Mouse (Mus musculus) thymus, postnatal 4 days (tissue): ENCODE measurements around the gene Vmn1r57.
"Not testable (repeated sequence)": the region's sequence is repeated elsewhere in the genome, so short reads cannot be mapped to it uniquely, and the experiment has no call there.

Source experiments
- DNase-seq: peaks from one replicate; pipeline ENCODE4 v3.0.0; 2021

Vmn1r57 gene

DNA sequence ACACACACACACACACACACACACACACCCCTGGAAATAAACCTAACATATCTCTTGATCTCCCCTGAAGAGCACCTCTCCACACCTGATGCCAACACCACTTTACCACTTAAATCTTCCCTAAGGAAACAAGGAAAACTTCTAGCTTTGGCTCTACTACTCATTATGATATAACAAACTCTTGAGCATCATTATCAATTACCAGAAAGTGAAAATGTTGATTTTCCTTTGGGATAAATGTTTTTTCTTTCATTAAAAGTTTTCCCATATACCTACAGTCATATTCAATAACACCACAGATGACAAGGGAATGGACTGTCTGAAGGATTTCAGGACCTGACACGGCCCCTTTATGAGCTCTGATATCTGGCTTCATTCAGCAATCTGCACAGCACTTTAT is at the start of gene Vmn1r57:
Vmn1r57 (plus strand) TSS at position 301 of the 400 bp plus-strand sequence.
- not testable (repeated sequence) for DNase-seq

GRCm38 (mm10) chr7:5196647-5197046 is 21.6 kb upstream of the Vmn1r57 start, which contains the start of gene Vmn1r56:
Gene Vmn1r56 (minus strand): TSS chr7:5196747.
- DNase-seq = not testable (repeated sequence)

DNA sequence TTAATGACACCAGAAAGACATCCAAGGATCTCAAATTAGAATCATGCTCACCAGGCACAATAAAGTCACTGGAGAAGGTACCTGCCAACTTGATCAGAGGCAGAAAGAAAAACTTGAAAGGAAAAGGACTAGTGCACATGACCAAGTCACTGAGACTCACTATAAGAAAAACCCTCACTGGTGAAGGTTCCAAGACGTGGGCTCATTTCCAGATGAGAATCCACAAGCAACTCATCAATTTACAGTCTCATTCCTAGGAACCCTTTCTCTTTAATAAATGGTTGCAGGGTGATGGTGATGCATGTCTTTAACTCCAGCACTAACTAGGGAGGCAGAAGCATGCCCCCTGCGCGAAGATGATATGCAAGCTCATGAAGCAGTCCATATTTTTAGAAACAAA is 44.8 kb downstream of the Vmn1r57 start:
- DNase-seq = no peak
